Mouse (Mus musculus) hindbrain, postnatal 0 days (tissue): ENCODE measurements around the gene Ttc21b. TPM values are rescaled to one million over a fixed set of nuclear protein-coding genes. Genes with fewer than 3 reads are reported as not detected.

Experiments
- ATAC-seq: fragments of 200-750 bp; cut with Nextera tagmentation; 2 replicates; pipeline ENCODE4 v1.8.0; 2017; ENCODE audit warnings: mild to moderate bottlenecking, moderate TSS enrichment, moderate library complexity
- DNase-seq: peaks from one replicate; pipeline ENCODE4 v3.0.0-alpha.2; 2015; ENCODE audit warnings: low spot score
- H3K27ac ChIP-seq: fragments of 300-500 bp; sonication (generic); 2 replicates; pipeline ENCODE4 v1.5.1; 2014; ENCODE audit warnings: mild to moderate bottlenecking
- H3K27me3 ChIP-seq: fragments of 300-500 bp; sonication (generic); 2 replicates; pipeline ENCODE4 v1.6.1; 2014; ENCODE audit warnings: low read length, mixed read lengths; ENCODE audit not compliant: insufficient read depth
- H3K36me3 ChIP-seq: fragments of 300-500 bp; sonication (generic); 2 replicates; pipeline ENCODE4 v1.6.1; 2014; ENCODE audit warnings: low read length, mixed read lengths; ENCODE audit not compliant: insufficient read depth
- H3K4me1 ChIP-seq: fragments of 300-500 bp; sonication (generic); 2 replicates; pipeline ENCODE4 v1.6.1; 2014; ENCODE audit warnings: antibody characterized with exemption, low read length, mixed read lengths; ENCODE audit not compliant: insufficient read depth
- H3K4me2 ChIP-seq: fragments of 300-500 bp; sonication (generic); 2 replicates; pipeline ENCODE4 v1.6.1; 2014; ENCODE audit warnings: low read depth, mild to moderate bottlenecking, low read length, moderate library complexity, mixed read lengths
- H3K4me3 ChIP-seq: fragments of 300-500 bp; sonication (generic); 2 replicates; pipeline ENCODE4 v1.5.1; 2014; ENCODE audit warnings: low read length
- H3K9ac ChIP-seq: fragments of 300-500 bp; sonication (generic); replicated peaks from 2 replicates; pipeline ENCODE4 v1.6.1; 2014; ENCODE audit warnings: mild to moderate bottlenecking, low read length, moderate library complexity, mixed read lengths
- H3K9me3 ChIP-seq: fragments of 300-500 bp; sonication (generic); 2 replicates; pipeline ENCODE4 v1.6.1; 2016; ENCODE audit warnings: low read length, mixed read lengths
- CTCF ChIP-seq: IDR thresholded peaks from 2 replicates; pipeline ENCODE4 v1.5.1; 2016; ENCODE audit warnings: antibody characterized with exemption, control low read depth, low read depth
- WGBS: fragments of 180-500 bp; shearing (Covaris S2); extraction: QIAGEN DNeasy Blood & Tissue Kit; methylation state at CpG from one replicate; pipeline ENCODE4 v1.1.7; 2014; 5-methylcytosine and 5-hydroxymethylcytosine counted together
- polyA plus RNA-seq: library from polyadenylated mRNA; unstranded; fragments of >200 nt; fragmentation: Nextera tagmentation; extraction: Ambion mirVana; gene quantifications from 2 replicates; pipeline ENCODE4 v1.2.1, GENCODE M21; 2015
- total RNA-seq: library from RNA; depleted of rRNA; stranded (reverse); fragments of >200 nt; gene quantifications from 2 replicates; pipeline ENCODE4 v1.2.3, GENCODE M21; 2014

The Ttc21b gene
- total and polyA plus RNA-seq, 2 experiments from 2014 or later: 5.2 to 8.9 TPM

GRCm38 (mm10) chr2:66177017-66177416 is 79.4 kb downstream of the Ttc21b start:
- no peak overlapping the region for H3K9ac ChIP-seq
- no peak overlapping the region for H3K4me3 ChIP-seq
- no peaks in the 10 kb centered on the region for H3K9me3 ChIP-seq
- H3K36me3 ChIP-seq: no peaks in the 10 kb centered on the region
- peak; percentile 21; the same call in 1 of the 2 replicates for ATAC-seq
- H3K27ac ChIP-seq: peak overlapping the region; percentile 66; the same call in 1 of the 2 replicates
- peak; percentile 45 for DNase-seq
- no peak for TF ChIP-seq CTCF
- H3K4me1 ChIP-seq: peaks cover 13% of the 10 kb centered on the region
- H3K4me2 ChIP-seq: no peak overlapping the region; the same call in 1 of the 2 replicates
- 45% methylated on average over 7 of the region's 7 CpGs for WGBS
- H3K27me3 ChIP-seq: no peaks in the 10 kb centered on the region

- Histone ChIP-seq H3K9me3 (no peaks in the 10 kb centered on the region), H3K4me1 (peaks cover 4% of the 10 kb centered on the region; the same call in 1 of the 2 replicates), H3K27ac (no peak overlapping the region), H3K9ac (no peak overlapping the region), H3K27me3 (no peaks in the 10 kb centered on the region), H3K4me3 (no peak overlapping the region), H3K36me3 (no peaks in the 10 kb centered on the region), H3K4me2 (no peak overlapping the region)
- DNase-seq: peak; percentile 25
- TF ChIP-seq CTCF: no peak
- ATAC-seq: no peak
- WGBS: 51% methylated on average over 5 of the region's 5 CpGs
Observed at GRCm38 (mm10) chr2:66173134-66173533, 83.3 kb downstream of the Ttc21b start.

- Histone ChIP-seq H3K4me3 (no peak overlapping the region), H3K9me3 (no peaks in the 10 kb centered on the region), H3K27me3 (no peaks in the 10 kb centered on the region), H3K4me2 (no peak overlapping the region), H3K4me1 (no peaks in the 10 kb centered on the region), H3K36me3 (no peaks in the 10 kb centered on the region), H3K9ac (no peak overlapping the region), H3K27ac (no peak overlapping the region)
- DNase-seq (no peak), ATAC-seq (no peak)
- no peak for TF ChIP-seq CTCF
- 89% methylated on average over 3 of the region's 3 CpGs for WGBS
Observed at GRCm38 (mm10) chr2:66171643-66172042, 84.8 kb downstream of the Ttc21b start.

- Histone ChIP-seq H3K4me3 (no peak overlapping the region), H3K36me3 (no peaks in the 10 kb centered on the region), H3K9me3 (no peaks in the 10 kb centered on the region), H3K27me3 (no peaks in the 10 kb centered on the region), H3K27ac (no peak overlapping the region), H3K4me2 (no peak overlapping the region), H3K4me1 (no peaks in the 10 kb centered on the region), H3K9ac (no peak overlapping the region)
- no peak for ATAC-seq
- no peak for DNase-seq
- 76% methylated on average over 11 of the region's 11 CpGs for WGBS
- no peak for TF ChIP-seq CTCF
Observed at GRCm38 (mm10) chr2:66170721-66171120, 85.7 kb downstream of the Ttc21b start.

GRCm38 (mm10) chr2:66165025-66165424 is 91.4 kb downstream of the Ttc21b start:
- TF ChIP-seq CTCF: no peak
- ATAC-seq (no peak), DNase-seq (no peak)
- no peaks in the 10 kb centered on the region for H3K36me3 ChIP-seq
- no peak overlapping the region for H3K27ac ChIP-seq
- no peaks in the 10 kb centered on the region for H3K9me3 ChIP-seq
- H3K4me2 ChIP-seq: no peak overlapping the region
- H3K9ac ChIP-seq: no peak overlapping the region
- no peaks in the 10 kb centered on the region for H3K27me3 ChIP-seq
- WGBS: 95% methylated on average over 8 of the region's 8 CpGs
- H3K4me3 ChIP-seq: no peak overlapping the region
- H3K4me1 ChIP-seq: no peaks in the 10 kb centered on the region

GRCm38 (mm10) chr2:66158140-66158915 is 98.1 kb downstream of the Ttc21b start:
- no peaks in the 10 kb centered on the region for H3K27me3 ChIP-seq
- 45% methylated on average over 7 of the region's 7 CpGs for WGBS
- ATAC-seq: peak; percentile 74

GRCm38 (mm10) chr2:66151436-66151835 is 105.0 kb downstream of the Ttc21b start:
- no peaks in the 10 kb centered on the region for H3K4me1 ChIP-seq
- H3K27ac ChIP-seq: no peak overlapping the region
- WGBS: 78% methylated on average over 2 of the region's 2 CpGs
- TF ChIP-seq CTCF: no peak
- no peak overlapping the region for H3K4me2 ChIP-seq
- H3K9me3 ChIP-seq: no peaks in the 10 kb centered on the region
- H3K9ac ChIP-seq: no peak overlapping the region
- H3K36me3 ChIP-seq: no peaks in the 10 kb centered on the region
- DNase-seq: no peak
- H3K4me3 ChIP-seq: no peak overlapping the region
- no peaks in the 10 kb centered on the region for H3K27me3 ChIP-seq
- ATAC-seq: no peak

More at GRCm38 (mm10) chr2:66158140-66158915, 98.1 kb downstream of the Ttc21b start:
- Histone ChIP-seq H3K36me3 (no peaks in the 10 kb centered on the region), H3K4me2 (no peak overlapping the region), H3K4me3 (no peak overlapping the region), H3K27ac (no peak overlapping the region), H3K4me1 (no peaks in the 10 kb centered on the region), H3K9ac (no peak overlapping the region), H3K9me3 (no peaks in the 10 kb centered on the region)
- DNase-seq: peak; percentile 68
- no peak for TF ChIP-seq CTCF
